Mouse (Mus musculus) fibroblast of lung, adult 2 months (primary cell): ENCODE measurements at regions not wholly inside any gene's neighbourhood (a gene's known extent, or its start where the extent isn't known, plus 50 kb on each side); places are given as distances from the start of the nearest gene placed in this dataset.

ENCODE experiments used
- DNase-seq: peaks from one replicate; pipeline ENCODE4 v3.0.0-alpha.2; 2011; ENCODE audit warnings: low read depth

GRCm38 (mm10) chr14:58496902-58497301, 426.6 kb downstream of the Fgf9 start:
- DNase-seq, result no peak

- DNase-seq, result no peak
Observed at GRCm38 (mm10) chr14:58494400-58494987, 424.1 kb downstream of the Fgf9 start.

GRCm38 (mm10) chr14:58492118-58492517, 421.8 kb downstream of the Fgf9 start:
- DNase-seq, result no peak

GRCm38 (mm10) chr14:58488803-58489202, 418.5 kb downstream of the Fgf9 start:
- DNase-seq, result no peak

- DNase-seq, result no peak
Observed at GRCm38 (mm10) chr14:58487836-58488235, 417.5 kb downstream of the Fgf9 start.

GRCm38 (mm10) chr14:58480454-58480853, 410.1 kb downstream of the Fgf9 start:
- no peak for DNase-seq

- DNase-seq, result no peak
Observed at GRCm38 (mm10) chr14:58470678-58471077, 400.3 kb downstream of the Fgf9 start.

GRCm38 (mm10) chr14:58468451-58468850, 398.1 kb downstream of the Fgf9 start:
- no peak for DNase-seq

GRCm38 (mm10) chr14:58467856-58468255, 397.5 kb downstream of the Fgf9 start:
- DNase-seq, result no peak

- DNase-seq, result no peak
Observed at GRCm38 (mm10) chr14:58446776-58447354, 376.5 kb downstream of the Fgf9 start.

- DNase-seq, result no peak
Observed at GRCm38 (mm10) chr14:58444496-58444895, 374.1 kb downstream of the Fgf9 start.

- DNase-seq, result no peak
Observed at GRCm38 (mm10) chr14:58442501-58442900, 372.2 kb downstream of the Fgf9 start.

- no peak for DNase-seq
Observed at GRCm38 (mm10) chr14:58439963-58440362, 369.6 kb downstream of the Fgf9 start.

GRCm38 (mm10) chr14:58436096-58436495, 365.7 kb downstream of the Fgf9 start:
- DNase-seq, result no peak

- no peak for DNase-seq
Observed at GRCm38 (mm10) chr14:58426472-58426871, 356.1 kb downstream of the Fgf9 start.

GRCm38 (mm10) chr14:58421904-58422303, 351.6 kb downstream of the Fgf9 start:
- DNase-seq, result no peak

GRCm38 (mm10) chr14:58417545-58417944, 347.2 kb downstream of the Fgf9 start:
- no peak for DNase-seq

GRCm38 (mm10) chr14:58392055-58392726, 321.8 kb downstream of the Fgf9 start:
- DNase-seq, result no peak

- no peak for DNase-seq
Observed at GRCm38 (mm10) chr14:58390741-58391140, 320.4 kb downstream of the Fgf9 start.

GRCm38 (mm10) chr14:58387348-58388000, 317.1 kb downstream of the Fgf9 start:
- DNase-seq, result no peak

GRCm38 (mm10) chr14:58375056-58375455, 304.7 kb downstream of the Fgf9 start:
- DNase-seq, result no peak

GRCm38 (mm10) chr14:58356824-58357223, 286.5 kb downstream of the Fgf9 start:
- DNase-seq, result no peak

- peak; percentile 43 for DNase-seq
Observed at GRCm38 (mm10) chr14:58352986-58353385, 282.6 kb downstream of the Fgf9 start.
